Comparison of ENCODE assay signal across 10 mouse cellular contexts in genomic region chr4:119110512-119110911, GRCm38 (mm10). TPM values are rescaled to one million over a fixed set of nuclear protein-coding genes. Genes with fewer than 3 reads are reported as not detected.
A peak's percentile ranks its signal among the peaks of the same experiment; 100 is the strongest.
DNase-seq lines count a peak whose midpoint lies in the region; ATAC-seq and TF ChIP-seq lines count a peak whose summit lies in the region.
"Had no signal": no experiment of that assay in that cellular context is flagged by ENCODE, and none has a peak within 500 bp of the region (broad histone marks: within the 10 kb centered on the region; RNA-seq: fewer than 3 reads in every experiment).

No protein-coding gene starts in this region.

- no peak for TF ChIP-seq CTCF in heart, postnatal 0 days (IDR thresholded peaks at IDR 0.05; ENCODE audit: low read depth)
- no peak for TF ChIP-seq CTCF in cortical plate, adult 2 months (IDR thresholded peaks at IDR 0.05; ENCODE audit: extremely low read depth, insufficient read depth, low read length)
- TF ChIP-seq CTCF in hindbrain, postnatal 0 days (IDR thresholded peaks at IDR 0.05; ENCODE audit: low read depth), result no peak

- peak overlapping the region; percentile 89 for H3K4me2 ChIP-seq in heart, postnatal 0 days (ENCODE audit: low read depth, low read length)
- H3K4me2 ChIP-seq in hindbrain, postnatal 0 days (ENCODE audit: low read depth, low read length), result peak overlapping the region; percentile 82
- peak overlapping the region; percentile 71; the same call in 1 of the 2 replicates for H3K4me2 ChIP-seq in midbrain, embryonic 15.5 days

- TF ChIP-seq EP300 in heart, postnatal 0 days (IDR thresholded peaks at IDR 0.05; ENCODE audit: low read depth), result no peak

- H3K4me1 ChIP-seq in heart, postnatal 0 days (ENCODE audit: control insufficient read depth, insufficient read depth), result peaks cover 52% of the 10 kb centered on the region
- no peaks in the 10 kb centered on the region for H3K4me1 ChIP-seq in cortical plate, adult 2 months (ENCODE audit: control insufficient read depth, insufficient read depth, low read length)
- H3K4me1 ChIP-seq in hindbrain, postnatal 0 days (ENCODE audit: insufficient read depth, low read length), result peaks cover 5% of the 10 kb centered on the region; the same call in 1 of the 2 replicates
- peaks cover 28% of the 10 kb centered on the region for H3K4me1 ChIP-seq in midbrain, embryonic 15.5 days

- H3K27ac ChIP-seq in heart, postnatal 0 days (ENCODE audit: low read depth), result no peak overlapping the region
- no peak overlapping the region; the same call in 1 of the 2 replicates for H3K27ac ChIP-seq in cortical plate, adult 2 months (ENCODE audit: insufficient read depth, low read length)
- no peak overlapping the region for H3K27ac ChIP-seq in hindbrain, postnatal 0 days
- H3K27ac ChIP-seq in midbrain, embryonic 15.5 days, result no peak overlapping the region

- H3K9me3 ChIP-seq in heart, postnatal 0 days (replicated peaks; ENCODE audit: control insufficient read depth, low read length), result no peaks in the 10 kb centered on the region
- H3K9me3 ChIP-seq in hindbrain, postnatal 0 days (ENCODE audit: low read length), result no peaks in the 10 kb centered on the region
- no peaks in the 10 kb centered on the region for H3K9me3 ChIP-seq in midbrain, embryonic 15.5 days

- no peaks in the 10 kb centered on the region for H3K36me3 ChIP-seq in heart, postnatal 0 days (replicated peaks; ENCODE audit: control insufficient read depth, insufficient read depth, low read length)
- no peaks in the 10 kb centered on the region for H3K36me3 ChIP-seq in hindbrain, postnatal 0 days (ENCODE audit: insufficient read depth, low read length)
- no peaks in the 10 kb centered on the region for H3K36me3 ChIP-seq in midbrain, embryonic 15.5 days (replicated peaks)

- TF ChIP-seq POLR2A in cortical plate, adult 2 months (IDR thresholded peaks at IDR 0.05; ENCODE audit: extremely low read depth, insufficient read depth, low read length), result no peak

- DNase-seq in heart, postnatal 0 days (ENCODE audit: low spot score), result no peak
- no peak for DNase-seq in heart, postnatal 4 days
- DNase-seq in hindbrain, postnatal 0 days (ENCODE audit: low spot score), result no peak
- DNase-seq in thymus, postnatal 4 days, result no peak
- DNase-seq in gastrocnemius, postnatal 4 days (ENCODE audit: low spot score in 2 of 2), result no peak
- DNase-seq in layer of hippocampus, adult 9-11 months, result no peak
- DNase-seq: cerebellum, adult 18-20 months; kidney, adult 9 months had no signal

- H3K27me3 ChIP-seq in heart, postnatal 0 days (ENCODE audit: control insufficient read depth, insufficient read depth, low read length), result no peaks in the 10 kb centered on the region
- H3K27me3 ChIP-seq in hindbrain, postnatal 0 days (ENCODE audit: insufficient read depth, low read length), result no peaks in the 10 kb centered on the region
- H3K27me3 ChIP-seq in midbrain, embryonic 15.5 days (replicated peaks), result no peaks in the 10 kb centered on the region

- H3K9ac ChIP-seq in heart, postnatal 0 days (replicated peaks; ENCODE audit: low read depth, low read length), result no peak overlapping the region
- H3K9ac ChIP-seq in hindbrain, postnatal 0 days (replicated peaks; ENCODE audit: low read length), result 0 out of 2 replicates have a peak overlapping the region, but pooled peaks have one; percentile 13
- H3K9ac ChIP-seq in midbrain, embryonic 15.5 days, result no peak overlapping the region

- H3K4me3 ChIP-seq in heart, postnatal 0 days (ENCODE audit: low read depth, low read length), result peak overlapping the region; percentile 92
- peak overlapping the region; percentile 77 for H3K4me3 ChIP-seq in cortical plate, adult 2 months (ENCODE audit: insufficient read depth, low read length)
- H3K4me3 ChIP-seq in hindbrain, postnatal 0 days (ENCODE audit: low read length), result peak overlapping the region; percentile 48
- H3K4me3 ChIP-seq in midbrain, embryonic 15.5 days, result peak overlapping the region; percentile 3; the same call in 1 of the 2 replicates

- no peak for ATAC-seq in heart, postnatal 0 days (ENCODE audit: insufficient read depth, low read depth)
- no peak for ATAC-seq in hindbrain, postnatal 0 days
- ATAC-seq in midbrain, embryonic 15.5 days (replicated peaks), result no peak

- 35% methylated on average over 5 of the region's 5 CpGs for WGBS in heart, postnatal 0 days
- WGBS in hindbrain, postnatal 0 days, result 36% methylated on average over 5 of the region's 5 CpGs
- WGBS in midbrain, embryonic 15.5 days, result 15% methylated on average over 5 of the region's 5 CpGs

RNA-seq across cellular contexts. Expression of gene Slc2a1, which starts 2.0 kb away (rescaled TPM):
- total RNA-seq in heart, postnatal 0 days (2014; rRNA removed; ENCODE audit: low replicate concordance), result 93.0 and 120 TPM in 2 replicates
- 19.0 and 19.7 TPM in 2 replicates for polyA plus RNA-seq in heart, postnatal 0 days (2015; fragmentation: Nextera tagmentation; extraction: Ambion mirVana)
- total RNA-seq in heart, postnatal 4 days (2021), result 10 to 100 TPM; 15.2 to 16.2 TPM
- 112 and 125 TPM in 2 replicates for polyA plus RNA-seq in cortical plate, adult 2 months (2012; rRNA removed)
- 119 and 120 TPM in 2 replicates for total RNA-seq in hindbrain, postnatal 0 days (2014; rRNA removed)
- 48.8 and 50.6 TPM in 2 replicates for polyA plus RNA-seq in hindbrain, postnatal 0 days (2015; fragmentation: Nextera tagmentation; extraction: Ambion mirVana)
- polyA plus RNA-seq in midbrain, embryonic 15.5 days (2015; fragmentation: Nextera tagmentation; extraction: Ambion mirVana), result 96.1 and 97.6 TPM in 2 replicates
- total RNA-seq in gastrocnemius, postnatal 4 days (2021), result 1 to 10 TPM; 5.8 to 7.0 TPM

Comparison
In these comparisons a context has a peak if more than half of its experiments do, and no peak if none do; other contexts are left out.
1. H3K4me3 ChIP-seq: peak in every context shown above with its lines; median percentile 92 in heart, postnatal 0 days; 77 in cortical plate, adult 2 months; 48 in hindbrain, postnatal 0 days; 3 in midbrain, embryonic 15.5 days.